Mouse (Mus musculus) A20 (cell line): ENCODE measurements around the gene Larp1b.

Experiments used
- DNase-seq: peaks from one replicate; pipeline ENCODE4 v3.0.0-alpha.2; 2011; ENCODE audit warnings: low read depth, low spot score

Gene Larp1b

GRCm38 (mm10) chr3:41020687-41021086, 71.1 kb downstream of the Larp1b start:
- no peak for DNase-seq

GRCm38 (mm10) chr3:41021980-41022379, 72.4 kb downstream of the Larp1b start:
- no peak for DNase-seq

GRCm38 (mm10) chr3:41030705-41031104, 81.1 kb downstream of the Larp1b start:
- no peak for DNase-seq

GRCm38 (mm10) chr3:41031286-41032210, 81.9 kb downstream of the Larp1b start:
- no peak for DNase-seq

DNA sequence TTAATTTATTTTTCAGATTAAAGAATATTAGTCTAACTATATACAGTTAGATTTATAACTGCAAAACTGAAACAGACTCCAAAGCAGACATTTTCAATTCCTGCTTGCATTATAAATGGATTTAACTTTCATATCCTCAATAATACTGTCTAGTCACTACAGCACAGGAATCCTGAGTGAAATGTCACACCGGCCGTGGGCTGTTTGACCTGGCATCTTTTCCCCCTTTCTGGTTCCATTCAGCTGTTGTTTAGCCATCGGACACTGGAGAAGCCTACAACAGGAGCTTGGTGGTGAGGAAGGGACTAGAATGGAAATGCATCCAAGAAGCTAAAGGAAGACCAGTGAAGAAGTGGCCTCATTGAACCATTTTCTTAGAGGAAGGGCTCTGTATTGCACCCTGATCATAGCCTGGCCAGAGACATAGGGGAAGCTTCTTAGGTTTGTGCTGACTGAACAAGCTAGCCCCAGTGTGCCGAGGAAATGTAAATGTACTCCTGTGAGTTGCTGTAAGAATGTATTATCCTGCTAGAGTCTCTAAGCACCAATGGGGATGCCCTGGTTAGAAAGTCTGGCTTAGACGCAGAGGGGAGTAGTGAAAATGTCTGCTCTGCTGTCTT, 88.8 kb downstream of the Larp1b start:
- DNase-seq = peak; percentile 12

DNA sequence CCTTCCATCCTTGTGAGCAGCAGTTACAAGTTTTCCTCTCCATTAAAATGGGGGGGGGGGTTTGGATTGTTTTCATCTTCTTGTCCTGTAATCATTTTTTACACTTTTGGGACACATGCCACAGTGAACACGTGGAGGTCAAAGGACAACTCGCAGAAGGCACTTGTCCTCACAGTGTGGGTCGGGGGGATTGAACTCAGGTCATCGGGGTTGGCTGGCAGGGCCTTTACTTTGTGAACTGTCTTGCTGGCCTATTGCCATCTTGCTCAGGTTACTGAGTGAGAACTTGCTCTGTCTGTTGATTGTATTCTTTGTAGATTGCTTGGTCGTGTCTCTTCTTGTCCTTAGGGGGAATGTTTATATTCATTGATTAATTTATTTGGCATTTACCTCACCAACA, 91.6 kb downstream of the Larp1b start:
- no peak for DNase-seq

GRCm38 (mm10) chr3:41042195-41042938, 92.7 kb downstream of the Larp1b start:
- DNase-seq = peak; percentile 57

DNA sequence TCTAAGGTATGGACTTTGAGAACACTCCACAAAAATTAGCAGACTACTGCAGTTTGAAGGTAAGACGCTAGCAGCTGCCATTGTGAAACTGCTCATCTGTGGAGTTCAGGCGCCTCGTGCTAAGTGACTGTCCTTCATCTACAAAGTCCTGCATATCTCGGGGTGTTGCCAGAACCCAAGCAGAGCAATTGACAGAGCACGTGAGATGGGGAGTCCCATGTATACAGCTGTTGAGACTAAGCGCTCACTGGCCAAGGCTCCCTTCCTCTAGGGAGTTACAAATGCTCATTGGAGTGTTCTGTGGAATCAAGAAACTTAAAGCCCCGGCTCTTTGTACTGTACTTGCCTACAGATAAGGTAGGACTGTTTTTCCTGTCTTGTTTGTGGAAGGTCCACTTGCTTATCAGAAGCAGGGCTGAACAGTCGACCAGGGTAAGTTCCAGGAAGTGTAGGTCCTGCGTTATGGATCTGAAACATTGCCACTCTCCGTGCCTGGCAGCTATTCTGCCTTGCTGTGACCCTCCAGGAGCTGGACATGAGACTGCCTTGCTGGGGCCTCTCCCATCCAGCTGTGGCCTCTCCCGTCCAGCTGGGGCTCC, 94.2 kb downstream of the Larp1b start:
- DNase-seq = no peak

DNA sequence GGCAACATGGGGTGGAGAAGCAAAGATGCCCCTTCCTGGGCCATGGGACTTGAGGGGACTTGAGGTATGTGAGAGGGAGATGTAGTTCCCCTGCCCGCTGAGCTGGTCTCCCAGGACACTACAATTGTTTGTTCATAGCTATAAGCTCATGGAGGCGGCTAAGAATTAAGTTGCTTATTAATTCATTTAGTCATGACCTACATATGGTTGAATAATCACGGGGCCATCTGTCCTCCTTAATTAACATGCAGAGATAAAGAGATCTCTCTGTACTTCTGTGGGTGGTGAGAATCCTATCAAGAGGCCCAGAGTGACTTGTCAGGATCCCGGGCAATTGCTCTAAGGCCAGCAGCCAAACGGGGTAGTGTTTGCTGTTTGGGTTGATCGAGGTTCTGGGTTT, 98.2 kb downstream of the Larp1b start:
- DNase-seq = no peak

DNA sequence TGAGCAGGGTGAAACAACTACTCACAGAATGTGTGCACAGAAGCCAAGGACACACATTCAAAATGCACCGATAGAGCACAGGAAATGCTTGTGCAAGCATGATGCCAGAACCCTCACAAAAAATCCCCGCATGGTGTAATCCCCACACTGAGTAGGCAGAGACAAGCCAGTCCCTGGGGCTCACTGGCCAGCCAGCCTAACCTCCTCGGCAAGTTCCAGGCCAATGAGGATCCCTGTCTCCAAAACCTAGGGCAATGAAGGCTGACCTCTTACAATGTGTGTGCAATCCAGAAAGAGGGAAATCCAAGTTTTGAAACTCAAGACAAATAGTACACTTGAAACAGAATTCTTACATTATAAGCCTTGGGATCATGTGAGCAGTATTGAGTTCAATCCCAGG, 103.7 kb downstream of the Larp1b start:
- DNase-seq = no peak

DNA sequence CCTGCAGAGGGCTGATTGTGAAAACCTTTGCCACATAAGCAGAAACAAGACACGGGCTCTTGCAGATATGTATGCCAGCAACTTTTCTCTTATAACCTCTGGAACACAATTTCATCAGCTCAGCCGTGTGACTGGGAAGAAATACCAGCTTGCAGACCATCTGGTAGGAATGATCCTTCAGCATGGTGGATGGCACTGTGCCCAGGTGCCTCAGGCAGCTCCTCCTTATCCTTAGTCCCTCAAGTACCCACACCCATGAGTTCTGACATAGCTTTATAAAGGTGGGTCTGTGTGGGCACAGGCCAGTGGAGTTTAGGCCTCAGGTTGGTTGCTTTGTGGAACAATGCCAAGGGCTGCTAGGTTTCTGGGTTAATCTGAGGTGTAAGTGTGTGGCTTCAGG, 108.8 kb downstream of the Larp1b start:
- no peak for DNase-seq

DNA sequence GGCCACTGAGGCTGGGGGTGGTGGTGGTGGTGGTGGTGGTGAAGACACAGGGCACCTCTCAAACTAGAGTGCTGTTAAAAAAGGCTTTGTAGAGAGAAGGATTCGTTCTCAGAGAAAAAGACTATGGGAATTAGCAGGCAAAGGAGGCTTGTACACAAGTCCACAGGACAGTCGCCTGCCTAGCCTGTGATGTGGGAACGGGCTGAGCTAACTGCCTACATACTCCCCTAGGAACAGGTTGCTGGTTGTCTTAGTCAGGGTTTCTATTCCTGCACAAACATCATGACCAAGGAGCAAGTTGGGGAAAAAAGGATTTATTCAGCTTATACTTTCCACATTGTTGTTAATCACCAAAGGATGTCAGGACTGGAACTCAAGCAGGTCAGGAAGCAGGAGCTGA, 109.6 kb downstream of the Larp1b start:
- no peak for DNase-seq

GRCm38 (mm10) chr3:41061831-41062565, 112.4 kb downstream of the Larp1b start:
- no peak for DNase-seq

GRCm38 (mm10) chr3:41062758-41063157, 113.1 kb downstream of the Larp1b start:
- no peak for DNase-seq

DNA sequence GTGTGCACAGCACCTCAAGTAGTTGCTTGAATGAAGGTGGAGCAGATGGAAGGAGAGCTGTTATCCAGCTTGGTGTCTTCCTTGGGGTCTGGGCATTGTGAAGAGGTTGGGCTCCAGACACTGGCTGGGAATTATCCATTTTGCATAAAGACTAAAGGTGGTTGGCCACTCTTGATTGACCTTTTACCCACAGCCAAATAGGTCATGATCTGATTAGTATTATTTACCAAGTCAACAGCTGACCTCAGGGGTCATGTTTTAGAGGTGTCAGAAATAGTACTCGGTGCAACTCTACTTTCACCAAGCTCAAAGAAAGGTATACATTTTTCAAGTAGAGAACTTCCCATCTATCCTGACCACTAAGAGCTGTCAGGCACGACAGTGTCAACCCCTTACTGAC, 115.7 kb downstream of the Larp1b start:
- no peak for DNase-seq

DNA sequence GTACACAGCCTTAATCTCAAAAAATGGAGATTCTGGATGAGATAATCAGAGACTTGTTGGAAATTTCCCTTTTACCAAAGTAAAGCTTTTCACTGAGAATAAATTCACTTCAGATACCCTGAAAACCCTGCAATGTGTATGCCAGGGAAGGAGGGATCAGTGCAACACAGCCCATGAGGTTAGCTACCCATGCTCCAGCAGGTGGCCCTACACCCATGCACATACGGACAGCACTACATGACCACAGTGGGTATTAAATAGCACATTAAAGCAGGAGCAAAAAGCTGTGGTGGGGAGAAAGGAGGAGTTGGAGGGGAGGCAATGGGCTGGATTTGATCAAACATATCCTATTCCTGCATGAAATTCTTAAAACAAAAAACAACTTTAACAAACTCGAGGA, 120.9 kb downstream of the Larp1b start:
- no peak for DNase-seq

DNA sequence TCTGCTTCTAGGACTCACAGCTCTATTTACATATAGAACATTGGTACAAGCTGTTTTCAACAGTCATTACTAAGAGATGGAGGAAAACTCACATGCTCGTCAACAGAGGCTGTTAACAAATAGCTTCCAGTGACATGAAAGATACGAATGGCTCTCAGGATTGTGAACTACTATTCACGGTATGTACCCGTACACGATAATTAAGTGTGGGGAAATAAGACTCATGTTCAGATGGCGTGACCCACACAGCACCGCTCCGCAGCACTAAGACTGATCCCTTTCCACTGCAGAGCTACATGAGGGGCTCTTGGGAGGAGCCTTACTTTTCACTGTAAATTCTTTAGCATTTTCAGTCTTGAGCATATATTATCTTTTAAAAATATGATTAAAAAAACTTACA, 125.7 kb downstream of the Larp1b start:
- no peak for DNase-seq

- no peak for DNase-seq
Measured at GRCm38 (mm10) chr3:41078673-41079072, 129.0 kb downstream of the Larp1b start.

DNA sequence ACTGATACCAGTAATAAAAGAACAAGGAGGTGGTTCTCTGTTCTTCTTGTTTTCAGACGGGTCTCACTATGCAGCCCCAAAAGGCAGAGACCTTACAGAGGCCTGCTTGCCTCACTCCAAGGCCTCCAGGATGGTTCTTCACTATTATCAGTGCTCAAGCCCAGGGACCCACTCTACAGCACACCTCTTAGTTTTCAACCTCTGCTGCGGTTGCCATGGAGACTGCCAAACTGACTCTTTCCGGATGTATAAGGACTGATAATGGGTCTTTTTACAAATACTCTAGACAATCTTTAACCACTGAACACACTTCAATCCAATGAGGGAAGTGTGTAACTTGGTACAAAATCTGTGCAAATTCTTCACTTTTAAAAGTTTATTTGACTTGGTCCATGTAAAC, 131.1 kb downstream of the Larp1b start:
- DNase-seq = no peak

GRCm38 (mm10) chr3:41081474-41082301, 132.1 kb downstream of the Larp1b start:
- peak; percentile 69 for DNase-seq
